Mouse (Mus musculus) liver, embryonic 14.5 days (tissue): ENCODE data around the gene Klk12.

Experiments used
- CTCF ChIP-seq: IDR thresholded peaks from 2 replicates; pipeline ENCODE4 v1.5.1; 2016; ENCODE audit warnings: antibody characterized with exemption, low read depth, control low read depth
- EP300 ChIP-seq: IDR thresholded peaks from 2 replicates; pipeline ENCODE4 v1.6.1; 2016; ENCODE audit warnings: antibody characterized with exemption, low read depth

- TF ChIP-seq EP300 (no peak), CTCF (no peak)
Measured at GRCm38 (mm10) chr7:43780746-43781145, 12.0 kb downstream of the Klk12 start, which contains the start of gene Klk10.
